Mouse (Mus musculus) limb, embryonic 10.5 days (tissue): ENCODE results near the gene Uck1. TPM values are rescaled to one million over a fixed set of nuclear protein-coding genes. Genes with fewer than 3 reads are reported as not detected.

Experiments used
- DNase-seq: peaks from one replicate; pipeline ENCODE4 v3.0.0-alpha.2; 2017; ENCODE audit warnings: low spot score
- H3K27ac ChIP-seq: fragments of 300-500 bp; sonication (generic); 2 replicates; pipeline ENCODE4 v1.5.1; 2016; ENCODE audit warnings: mild to moderate bottlenecking
- H3K27me3 ChIP-seq: fragments of 300-500 bp; sonication (generic); 2 replicates; pipeline ENCODE4 v1.6.1; 2016; ENCODE audit warnings: low read depth, mild to moderate bottlenecking; ENCODE audit not compliant: poor library complexity, severe bottlenecking
- H3K36me3 ChIP-seq: fragments of 300-500 bp; sonication (generic); 2 replicates; pipeline ENCODE4 v1.6.1; 2016; ENCODE audit warnings: mild to moderate bottlenecking, moderate library complexity
- H3K4me1 ChIP-seq: fragments of 300-500 bp; sonication (generic); 2 replicates; pipeline ENCODE4 v1.6.1; 2016
- H3K4me3 ChIP-seq: fragments of 300-500 bp; sonication (generic); 2 replicates; pipeline ENCODE4 v1.5.1; 2016; ENCODE audit warnings: mild to moderate bottlenecking, moderate library complexity
- H3K9me3 ChIP-seq: fragments of 300-500 bp; sonication (generic); replicated peaks from 2 replicates; pipeline ENCODE4 v1.6.1; 2016; ENCODE audit warnings: mild to moderate bottlenecking
- WGBS: fragments of 180-500 bp; shearing (Covaris S2); methylation state at CpG from one replicate; pipeline ENCODE4 v1.1.7; 2016; 5-methylcytosine and 5-hydroxymethylcytosine counted together
- polyA plus RNA-seq: library from polyadenylated mRNA; unstranded; fragments of >200 nt; fragmentation: Nextera tagmentation; extraction: Ambion mirVana; gene quantifications from 2 replicates; pipeline ENCODE4 v1.2.1, GENCODE M21; 2016

Gene Uck1
- polyA plus RNA-seq, 1 experiment from 2014 or later = 74.0 TPM

GRCm38 (mm10) chr2:32289578-32289977 is 29.6 kb upstream of the Uck1 start:
- H3K27ac ChIP-seq = no peak overlapping the region
- no peaks in the 10 kb centered on the region for H3K27me3 ChIP-seq
- no peaks in the 10 kb centered on the region for H3K9me3 ChIP-seq
- H3K4me3 ChIP-seq = peak overlapping the region; percentile 95
- no peak for DNase-seq
- H3K4me1 ChIP-seq = peaks cover 20% of the 10 kb centered on the region
- H3K36me3 ChIP-seq = peaks cover 39% of the 10 kb centered on the region

- Histone ChIP-seq H3K36me3 (peaks cover 42% of the 10 kb centered on the region), H3K27ac (peak overlapping the region; percentile 92), H3K4me1 (peaks cover 20% of the 10 kb centered on the region), H3K9me3 (no peaks in the 10 kb centered on the region), H3K27me3 (no peaks in the 10 kb centered on the region), H3K4me3 (peak overlapping the region; percentile 95)
- DNase-seq = no peak
- 3% methylated on average over 28 of the region's 29 CpGs for WGBS
Observed at GRCm38 (mm10) chr2:32288371-32288931, 28.5 kb upstream of the Uck1 start.

- H3K4me1 ChIP-seq = peaks cover 20% of the 10 kb centered on the region
- peak within 1 kb of the TSS; percentile 92 for H3K27ac ChIP-seq
- H3K36me3 ChIP-seq = peaks cover 42% of the 10 kb centered on the region
- no peaks in the 10 kb centered on the region for H3K27me3 ChIP-seq
- H3K9me3 ChIP-seq = no peaks in the 10 kb centered on the region
- under 1% methylated on average over 41 of the region's 41 CpGs for WGBS
- H3K4me3 ChIP-seq = peak within 1 kb of the TSS; percentile 95
- DNase-seq = peak; percentile 100
Observed at GRCm38 (mm10) chr2:32287923-32288367, 28.0 kb upstream of the Uck1 start, which contains the start of gene Swi5. Swi5 (minus strand) TSS chr2:32288075.

GRCm38 (mm10) chr2:32287334-32287840 is 27.4 kb upstream of the Uck1 start, which contains the start of gene Golga2:
Golga2 (plus strand) TSS chr2:32287384.
- WGBS = under 1% methylated on average over 23 of the region's 23 CpGs
- H3K27ac ChIP-seq = peak within 1 kb of the TSS; percentile 92

GRCm38 (mm10) chr2:32283986-32284385 is 24.0 kb upstream of the Uck1 start:
- no peaks in the 10 kb centered on the region for H3K9me3 ChIP-seq
- H3K27ac ChIP-seq = no peak overlapping the region
- WGBS = 88% methylated on average over 3 of the region's 3 CpGs
- H3K4me1 ChIP-seq = peaks cover 14% of the 10 kb centered on the region
- no peak overlapping the region for H3K4me3 ChIP-seq
- H3K36me3 ChIP-seq = peaks cover 72% of the 10 kb centered on the region
- no peaks in the 10 kb centered on the region for H3K27me3 ChIP-seq
- DNase-seq = no peak

More at GRCm38 (mm10) chr2:32287334-32287840, 27.4 kb upstream of the Uck1 start, which contains the start of gene Golga2:
- H3K36me3 ChIP-seq = peaks cover 42% of the 10 kb centered on the region
- peak within 1 kb of the TSS; percentile 95 for H3K4me3 ChIP-seq
- H3K27me3 ChIP-seq = no peaks in the 10 kb centered on the region
- no peaks in the 10 kb centered on the region for H3K9me3 ChIP-seq
- no peak for DNase-seq
- peaks cover 20% of the 10 kb centered on the region for H3K4me1 ChIP-seq

- Histone ChIP-seq H3K36me3 (peaks cover 84% of the 10 kb centered on the region), H3K27ac (no peak overlapping the region), H3K4me1 (peaks cover 9% of the 10 kb centered on the region), H3K9me3 (no peaks in the 10 kb centered on the region), H3K27me3 (no peaks in the 10 kb centered on the region), H3K4me3 (no peak overlapping the region)
- no peak for DNase-seq
- 87% methylated on average over 1 of the region's 1 CpGs for WGBS
Observed at GRCm38 (mm10) chr2:32282727-32283126, 22.8 kb upstream of the Uck1 start.

GRCm38 (mm10) chr2:32282289-32282688 is 22.3 kb upstream of the Uck1 start:
- Histone ChIP-seq H3K27ac (no peak overlapping the region), H3K36me3 (peaks cover 89% of the 10 kb centered on the region), H3K9me3 (no peaks in the 10 kb centered on the region), H3K4me3 (no peak overlapping the region), H3K27me3 (no peaks in the 10 kb centered on the region), H3K4me1 (peaks cover 9% of the 10 kb centered on the region)
- WGBS = 90% methylated on average over 2 of the region's 2 CpGs
- DNase-seq = no peak

- H3K4me3 ChIP-seq = no peak overlapping the region
- no peaks in the 10 kb centered on the region for H3K27me3 ChIP-seq
- H3K36me3 ChIP-seq = peaks cover 43% of the 10 kb centered on the region
- H3K4me1 ChIP-seq = no peaks in the 10 kb centered on the region
- H3K27ac ChIP-seq = no peak overlapping the region
- H3K9me3 ChIP-seq = no peaks in the 10 kb centered on the region
- 76% methylated on average over 3 of the region's 3 CpGs for WGBS
- no peak for DNase-seq
Observed at GRCm38 (mm10) chr2:32275823-32276222, 15.9 kb upstream of the Uck1 start.

- 34% methylated on average over 4 of the region's 4 CpGs for WGBS
- H3K27ac ChIP-seq = no peak overlapping the region
- H3K4me3 ChIP-seq = peak overlapping the region; percentile 87
- H3K9me3 ChIP-seq = no peaks in the 10 kb centered on the region
- H3K36me3 ChIP-seq = peaks cover 30% of the 10 kb centered on the region
- DNase-seq = peak; percentile 36
- no peaks in the 10 kb centered on the region for H3K27me3 ChIP-seq
- H3K4me1 ChIP-seq = peaks cover 19% of the 10 kb centered on the region
Observed at GRCm38 (mm10) chr2:32260635-32261034, 676 bp upstream of the Uck1 start.

- DNase-seq = peak; percentile 34
- H3K27ac ChIP-seq = peak overlapping the region; percentile 89
- WGBS = 62% methylated on average over 6 of the region's 6 CpGs
- no peaks in the 10 kb centered on the region for H3K9me3 ChIP-seq
- peaks cover 19% of the 10 kb centered on the region for H3K4me1 ChIP-seq
- H3K27me3 ChIP-seq = no peaks in the 10 kb centered on the region
- H3K4me3 ChIP-seq = peak overlapping the region; percentile 87
- peaks cover 44% of the 10 kb centered on the region for H3K36me3 ChIP-seq
Observed at GRCm38 (mm10) chr2:32258887-32259533, 949 bp downstream of the Uck1 start.

GRCm38 (mm10) chr2:32256273-32256672 is 3.7 kb downstream of the Uck1 start:
- Histone ChIP-seq H3K9me3 (no peaks in the 10 kb centered on the region), H3K36me3 (peaks cover 71% of the 10 kb centered on the region), H3K4me1 (peaks cover 22% of the 10 kb centered on the region), H3K27me3 (no peaks in the 10 kb centered on the region), H3K27ac (no peak overlapping the region), H3K4me3 (no peak overlapping the region)
- DNase-seq = no peak
- WGBS = 94% methylated on average over 11 of the region's 11 CpGs

- 91% methylated on average over 5 of the region's 5 CpGs for WGBS
- Histone ChIP-seq H3K27ac (no peak overlapping the region), H3K4me1 (peaks cover 14% of the 10 kb centered on the region), H3K27me3 (no peaks in the 10 kb centered on the region), H3K36me3 (peaks cover 88% of the 10 kb centered on the region), H3K4me3 (no peak overlapping the region), H3K9me3 (no peaks in the 10 kb centered on the region)
- DNase-seq = no peak
Observed at GRCm38 (mm10) chr2:32254563-32254962, 5.4 kb downstream of the Uck1 start.

GRCm38 (mm10) chr2:32253352-32253751 is 6.6 kb downstream of the Uck1 start:
- no peak overlapping the region for H3K27ac ChIP-seq
- no peaks in the 10 kb centered on the region for H3K27me3 ChIP-seq
- no peaks in the 10 kb centered on the region for H3K9me3 ChIP-seq
- WGBS = 67% methylated on average over 1 of the region's 1 CpGs
- no peak for DNase-seq
- H3K4me3 ChIP-seq = no peak overlapping the region; the same call in 1 of the 2 replicates
- 0 out of 2 replicates have a peak, but pooled peaks cover 2% of the 10 kb centered on the region for H3K4me1 ChIP-seq
- peaks cover 97% of the 10 kb centered on the region for H3K36me3 ChIP-seq
